Mouse (Mus musculus) adrenal gland, postnatal 14 days (tissue): ENCODE measurements at regions not wholly inside any gene's neighbourhood (a gene's known extent, or its start where the extent isn't known, plus 50 kb on each side); places are given as distances from the start of the nearest gene placed in this dataset.

Experiments
- DNase-seq: peaks from one replicate; pipeline ENCODE4 v3.0.0; 2021; ENCODE audit warnings: mixed read lengths

DNA sequence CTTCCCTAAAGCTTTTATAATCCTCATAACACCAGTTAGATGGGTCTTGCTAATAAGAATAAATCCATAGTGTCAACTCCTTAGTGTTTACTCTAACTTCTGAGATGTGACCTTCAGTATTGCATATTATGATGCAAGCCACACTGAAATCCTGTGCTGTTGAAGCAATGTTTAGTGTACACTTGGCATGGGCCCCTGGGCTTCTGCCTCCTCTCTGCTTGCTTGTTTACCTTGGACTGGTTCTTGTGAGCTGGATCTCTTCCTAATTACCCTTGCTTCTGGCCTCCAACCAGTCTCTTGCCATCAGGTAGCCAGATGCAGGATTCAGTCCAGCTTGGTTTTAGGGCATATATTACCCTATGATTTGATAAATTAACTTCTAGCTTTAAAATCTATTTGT lies 57.0 kb downstream of the Rgs2 start:
- DNase-seq, result peak; percentile 70

- peak; percentile 92 for DNase-seq
Measured at GRCm38 (mm10) chr1:143941465-143941864, 62.5 kb downstream of the Rgs2 start.

DNA sequence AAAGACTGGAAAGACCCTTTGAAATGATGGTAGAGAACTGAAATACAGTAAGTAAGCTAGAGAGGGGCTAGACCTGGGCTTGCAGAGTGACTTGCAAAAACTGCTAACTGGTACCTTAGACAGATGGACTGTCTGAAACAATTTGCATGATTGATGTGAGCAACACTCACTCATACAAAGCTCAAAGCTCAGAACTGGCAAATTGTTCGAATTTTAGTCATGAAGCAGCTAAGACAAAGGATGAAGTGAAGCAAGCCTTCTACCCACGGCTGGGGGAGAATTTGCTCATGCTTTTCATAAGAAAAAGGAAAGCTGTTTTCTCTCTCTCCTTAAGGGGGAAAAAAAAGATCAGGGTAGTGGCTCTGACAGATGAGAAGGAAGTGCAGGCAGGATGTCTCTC lies 64.5 kb downstream of the Rgs2 start:
- DNase-seq, result no peak

GRCm38 (mm10) chr1:143938569-143938968 lies 65.4 kb downstream of the Rgs2 start:
- no peak for DNase-seq

DNA sequence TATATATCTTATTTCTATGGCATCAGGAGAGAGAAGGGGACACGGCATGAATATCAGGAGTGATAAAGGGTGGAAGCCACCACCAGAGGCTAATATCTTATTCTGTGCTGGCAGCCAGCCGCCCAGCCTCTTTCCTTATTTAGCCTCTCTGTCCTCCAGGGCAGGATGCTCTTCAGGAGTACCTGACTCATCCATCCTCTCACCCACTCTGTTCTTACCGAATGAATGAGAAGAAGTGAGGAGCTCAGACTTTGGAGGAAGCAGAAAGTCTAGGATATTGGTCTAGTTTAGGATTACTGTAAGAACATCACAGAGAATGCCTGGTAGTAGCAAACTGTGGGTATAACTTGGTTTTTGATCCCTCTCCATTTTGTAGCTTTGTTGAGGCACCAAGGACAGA lies 73.2 kb downstream of the Rgs2 start:
- no peak for DNase-seq

GRCm38 (mm10) chr1:143929567-143930165 lies 74.3 kb downstream of the Rgs2 start:
- DNase-seq, result no peak

DNA sequence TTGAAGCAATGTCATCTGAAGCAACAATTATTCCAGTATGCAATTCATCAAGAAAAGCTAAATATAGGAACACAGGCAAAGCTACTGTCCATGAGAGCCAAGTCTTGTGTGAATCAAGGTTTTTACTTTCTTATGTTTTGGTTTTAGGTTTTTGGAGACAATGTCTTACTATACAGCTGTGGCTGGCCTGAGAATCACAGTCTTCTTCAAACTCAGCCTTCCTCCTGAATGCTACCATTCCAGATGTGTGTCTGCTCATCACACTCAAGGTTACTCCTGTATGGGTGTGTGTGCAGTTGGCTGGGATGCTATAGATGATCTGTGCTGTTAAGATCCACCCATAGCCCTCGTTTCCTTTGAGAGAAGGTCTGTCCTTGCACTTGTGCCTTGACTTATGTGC lies 81.5 kb downstream of the Rgs2 start:
- no peak for DNase-seq

GRCm38 (mm10) chr1:143920256-143920655 lies 83.7 kb downstream of the Rgs2 start:
- no peak for DNase-seq

DNA sequence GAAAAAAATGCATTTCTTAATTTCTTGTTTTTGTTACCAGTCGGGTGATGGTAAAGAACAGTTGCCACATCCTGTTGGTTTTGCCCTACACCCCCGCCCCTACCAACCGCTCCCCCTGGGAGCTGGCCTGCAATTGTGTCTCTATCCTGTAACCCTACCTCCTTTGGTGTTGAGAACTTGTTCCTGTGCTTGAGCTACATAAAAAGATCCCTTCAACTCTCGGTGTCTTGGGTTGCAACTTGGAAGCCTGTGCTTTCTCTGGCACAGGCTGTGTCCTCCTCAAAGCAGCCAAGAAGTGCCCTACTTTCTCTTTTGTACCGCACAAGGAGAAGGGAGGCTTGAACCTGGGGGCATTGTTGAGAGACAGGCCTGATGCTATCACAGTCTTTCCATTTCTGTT lies 85.0 kb downstream of the Rgs2 start:
- peak; percentile 42 for DNase-seq

- DNase-seq, result no peak
Measured at GRCm38 (mm10) chr1:143918146-143918774, 85.7 kb downstream of the Rgs2 start.

DNA sequence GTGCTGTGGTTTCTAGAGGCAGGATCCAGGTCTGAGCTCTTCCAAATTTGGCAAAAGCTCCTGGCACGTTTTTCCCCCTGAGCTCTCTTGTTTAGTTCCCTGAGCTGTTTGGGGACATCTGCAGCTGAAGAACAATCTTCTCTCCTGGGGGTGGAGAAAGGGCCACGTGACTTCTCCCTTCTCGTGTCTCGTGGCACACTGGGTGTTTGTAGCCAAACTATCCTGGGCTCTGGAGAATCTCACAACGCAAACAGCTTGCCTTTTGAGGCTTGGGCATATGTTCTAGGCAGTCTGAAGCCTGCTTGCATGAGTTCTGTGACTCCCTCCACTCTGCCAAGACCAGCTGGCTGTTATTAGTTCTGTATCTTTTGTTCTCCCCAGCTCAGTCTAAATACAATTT lies 86.3 kb downstream of the Rgs2 start:
- DNase-seq, result peak; percentile 64

DNA sequence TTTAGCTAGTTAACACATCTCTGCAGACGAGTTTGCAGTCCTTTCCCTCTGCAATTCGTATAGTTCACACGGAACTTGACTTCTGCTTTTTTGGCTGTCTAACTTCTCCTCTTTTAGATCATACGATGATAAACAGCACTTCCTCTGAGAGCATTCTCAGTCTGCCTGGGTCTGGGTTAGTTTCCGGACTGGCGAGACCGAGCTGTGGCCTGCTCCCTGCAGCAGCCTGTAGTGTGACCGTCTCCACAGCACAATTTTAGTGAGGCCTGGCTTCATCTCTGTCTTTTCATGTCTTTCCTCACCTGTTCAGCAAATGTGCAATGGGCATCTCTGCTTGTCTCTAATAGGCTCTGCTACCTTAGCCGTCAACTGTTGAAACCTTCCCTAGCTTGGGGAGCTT lies 87.4 kb downstream of the Rgs2 start:
- DNase-seq, result peak; percentile 39

GRCm38 (mm10) chr1:143912586-143912985 lies 91.4 kb downstream of the Rgs2 start:
- no peak for DNase-seq

DNA sequence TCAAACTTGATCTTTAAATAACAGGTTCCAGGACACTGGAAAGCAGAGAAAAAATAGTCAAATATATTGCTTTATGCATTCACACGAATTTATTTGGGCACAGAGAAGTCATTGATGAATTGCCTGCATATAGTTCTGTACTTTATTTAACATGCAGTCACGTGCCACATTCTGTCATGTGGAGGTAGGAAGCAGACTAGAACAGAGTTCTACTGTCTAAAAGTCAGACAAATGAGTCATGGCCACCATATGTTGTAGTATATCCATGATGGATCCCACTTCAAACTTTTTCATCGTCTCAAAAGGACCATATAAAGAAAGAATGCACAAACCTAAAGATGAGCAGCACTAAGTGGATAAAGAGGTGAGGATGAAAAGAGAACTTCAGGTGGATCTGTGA lies 92.7 kb downstream of the Rgs2 start:
- no peak for DNase-seq

- no peak for DNase-seq
Measured at GRCm38 (mm10) chr1:143910530-143910929, 93.4 kb downstream of the Rgs2 start.

DNA sequence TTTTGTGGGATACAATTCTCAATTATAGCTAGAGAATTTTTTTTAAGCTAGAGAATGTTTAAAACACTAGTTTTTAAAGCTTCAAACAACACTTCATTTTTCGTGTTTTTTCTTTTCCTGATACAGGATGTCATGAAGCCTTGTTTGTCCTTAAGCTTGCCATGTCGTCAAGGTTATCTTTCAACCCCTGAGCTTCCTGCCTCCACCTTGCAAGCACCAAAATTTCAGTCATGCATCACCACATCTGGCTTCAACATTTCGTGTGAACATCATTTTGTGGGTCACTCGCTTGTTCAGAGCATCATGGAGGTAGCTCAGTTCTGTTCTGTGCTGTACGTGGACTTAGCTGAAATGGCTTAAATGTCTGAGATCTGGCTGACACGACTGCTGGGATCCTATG lies 96.6 kb downstream of the Rgs2 start:
- no peak for DNase-seq

- no peak for DNase-seq
Measured at GRCm38 (mm10) chr1:143906881-143907280, 97.1 kb downstream of the Rgs2 start.

- DNase-seq, result no peak
Measured at GRCm38 (mm10) chr1:143903985-143904384, 100.0 kb downstream of the Rgs2 start.

- DNase-seq, result peak; percentile 13
Measured at GRCm38 (mm10) chr1:143903234-143903633, 100.7 kb downstream of the Rgs2 start.

- DNase-seq, result no peak
Measured at GRCm38 (mm10) chr1:143901127-143901920, 102.6 kb downstream of the Rgs2 start.

DNA sequence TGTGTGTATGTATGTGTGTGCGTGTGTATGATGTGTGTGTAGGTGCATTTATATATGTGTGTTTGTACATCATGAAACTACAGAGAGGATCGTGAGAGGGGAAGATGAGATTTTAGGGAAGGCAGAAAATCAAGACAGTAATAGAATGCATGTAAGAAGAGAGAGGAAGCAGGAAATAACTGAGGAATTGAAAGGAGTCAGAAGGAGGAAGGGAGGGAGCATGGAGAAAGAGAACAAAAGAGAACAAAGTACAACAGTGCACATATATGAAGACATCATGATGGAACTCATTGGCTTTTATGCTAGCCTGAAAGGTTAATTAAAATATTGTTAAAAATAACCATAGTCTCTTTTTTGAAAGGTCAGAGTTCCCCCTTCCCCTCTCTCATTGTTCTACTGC lies 111.4 kb downstream of the Uchl5 start:
- no peak for DNase-seq

DNA sequence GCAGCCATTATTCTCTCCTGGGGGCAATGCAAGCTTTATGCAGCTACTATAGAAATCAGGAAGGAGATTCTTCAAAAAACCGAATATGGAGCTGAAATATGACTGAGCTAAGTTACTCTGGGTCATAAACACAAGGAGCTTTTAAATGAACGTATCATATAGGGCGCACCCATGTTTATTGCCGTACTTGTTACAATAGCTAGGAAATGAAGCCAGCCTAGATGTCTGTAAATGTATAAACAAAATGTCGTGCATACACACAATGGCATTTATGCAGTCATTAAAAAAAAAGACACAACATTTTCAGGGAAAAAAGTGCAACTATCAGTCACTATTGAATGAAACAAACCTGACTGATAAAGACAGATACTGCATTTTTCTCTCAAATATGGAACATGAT lies 111.0 kb downstream of the Uchl5 start:
- no peak for DNase-seq

- no peak for DNase-seq
Measured at GRCm38 (mm10) chr1:143886014-143886413, 108.9 kb downstream of the Uchl5 start.

- DNase-seq, result no peak
Measured at GRCm38 (mm10) chr1:143881192-143881591, 104.1 kb downstream of the Uchl5 start.
